Mouse (Mus musculus) brain, adult 2 months (tissue): ENCODE measurements at regions not wholly inside any gene's neighbourhood (a gene's known extent, or its start where the extent isn't known, plus 50 kb on each side); places are given as distances from the start of the nearest gene placed in this dataset.

Experiments used
- DNase-seq: peaks from one replicate; pipeline ENCODE4 v3.0.0; 2011; ENCODE audit warnings: low read depth, low spot score

DNA sequence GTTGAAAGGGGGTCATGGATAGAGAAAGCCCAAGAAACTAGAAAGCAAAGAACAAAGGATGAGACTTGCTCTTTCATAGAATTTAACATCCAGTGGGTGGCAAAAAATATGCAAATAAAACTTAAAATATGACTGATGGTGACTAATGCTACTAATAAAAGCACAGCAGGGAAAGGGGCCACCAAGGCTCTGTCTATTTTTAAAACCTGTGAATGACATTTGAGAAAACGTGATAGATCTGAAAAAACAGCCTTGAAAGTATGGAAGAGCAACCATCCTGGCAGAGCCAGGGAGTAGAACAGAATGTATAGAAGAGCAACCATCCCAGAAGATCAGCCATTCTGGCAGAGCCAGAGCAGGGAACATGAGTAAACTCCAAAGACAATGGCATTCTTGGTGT, 91.9 kb upstream of the Hs3st1 start:
- DNase-seq, result peak; percentile 35

DNA sequence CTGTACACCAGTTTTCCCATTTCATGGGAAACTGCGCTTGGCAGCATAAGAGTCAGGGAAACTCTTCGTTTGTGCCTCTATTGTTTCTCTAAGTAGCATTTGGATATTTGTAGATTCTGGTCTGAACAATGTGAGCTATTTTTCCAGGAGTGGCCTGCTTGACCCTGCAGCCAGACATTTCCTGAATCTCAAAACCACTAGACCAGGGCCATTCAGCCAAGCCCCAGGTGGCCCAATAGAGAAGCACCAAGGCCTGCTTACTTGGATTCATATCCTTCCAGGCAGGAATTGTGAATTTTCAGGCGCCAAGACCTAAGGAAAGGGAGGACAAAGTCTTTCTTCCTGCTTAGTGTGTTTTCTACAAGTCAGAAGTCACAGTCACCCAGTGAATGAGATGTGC, 85.9 kb upstream of the Hs3st1 start:
- DNase-seq, result no peak

DNA sequence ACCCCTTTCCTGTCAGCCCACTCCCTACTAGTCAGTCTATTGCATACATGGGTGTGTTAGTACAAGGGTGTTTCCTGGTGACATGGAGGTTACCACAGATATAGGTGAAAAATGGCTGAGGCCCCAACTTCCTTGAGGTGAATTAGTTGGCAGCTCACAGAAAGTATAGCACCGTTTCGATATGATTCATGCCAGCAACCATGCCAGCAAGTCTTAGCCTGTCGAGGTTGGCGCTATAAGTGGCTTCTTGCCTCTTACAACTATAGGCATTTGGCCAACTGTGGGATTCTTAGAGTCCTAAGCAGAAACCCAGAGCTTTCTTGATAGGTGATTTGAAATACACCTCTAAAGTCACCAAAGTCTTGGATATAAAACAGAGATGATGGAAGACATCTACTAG, 85.3 kb upstream of the Hs3st1 start:
- no peak for DNase-seq

DNA sequence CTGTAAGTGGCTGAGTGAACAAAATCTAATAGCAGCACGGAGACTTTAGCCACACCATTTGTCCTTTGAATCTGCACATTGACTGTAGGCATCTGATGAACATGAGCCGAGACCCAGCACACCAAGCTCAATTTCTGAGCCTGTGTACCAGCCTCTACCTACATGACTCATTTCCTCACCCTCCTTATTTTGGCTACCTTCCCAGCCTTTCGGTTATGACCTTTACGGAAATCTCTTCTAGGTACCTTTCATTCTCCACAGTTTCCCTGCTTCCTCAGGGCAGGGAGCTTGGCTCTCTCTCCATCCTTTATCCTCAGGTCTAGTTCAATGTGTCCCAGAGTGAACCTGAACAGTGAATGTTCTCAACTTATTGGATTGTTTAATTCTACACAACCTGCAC, 77.3 kb upstream of the Hs3st1 start:
- peak; percentile 81 for DNase-seq

DNA sequence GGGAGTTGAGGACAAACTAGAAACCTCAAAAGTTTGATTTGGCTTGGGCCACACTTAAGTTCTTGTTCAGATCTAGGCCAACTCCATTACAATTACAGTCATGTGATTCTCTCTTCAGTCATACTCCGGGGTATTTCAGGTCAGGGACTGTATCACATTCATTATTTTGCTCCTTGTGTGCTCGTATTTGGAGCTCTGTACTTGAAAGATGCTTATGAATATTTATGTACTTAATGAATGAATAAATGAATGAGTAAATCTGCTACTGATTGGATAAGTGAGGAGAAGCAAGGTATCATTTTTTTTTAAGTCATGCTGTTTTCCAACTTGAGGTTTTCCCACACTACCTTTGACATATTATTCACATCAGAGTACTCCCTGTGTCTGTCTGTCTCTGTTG, 69.4 kb upstream of the Hs3st1 start:
- no peak for DNase-seq

DNA sequence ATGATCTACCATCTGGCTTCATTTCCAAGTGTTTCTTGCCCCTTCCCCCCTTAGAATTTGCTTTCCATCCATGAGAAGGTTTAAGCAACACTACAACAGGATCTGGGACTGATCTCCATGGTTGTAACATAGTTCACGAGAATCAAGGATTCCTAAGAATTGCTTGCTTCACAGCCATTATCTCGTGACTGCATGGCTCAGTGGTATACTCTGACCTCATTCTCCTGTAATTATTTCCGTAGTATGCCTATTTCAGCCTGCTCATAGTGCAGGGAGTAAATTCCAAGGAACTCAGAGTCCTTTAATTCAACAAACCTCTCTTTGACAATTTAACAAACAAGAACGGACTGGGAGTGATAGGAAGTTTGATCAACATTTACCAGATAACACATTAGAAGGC, 51.4 kb upstream of the Hs3st1 start:
- DNase-seq, result no peak
